Mouse (Mus musculus) fat pad, adult 2 months (tissue): ENCODE results near the gene Mvk.

Source experiments
- DNase-seq: peaks from one replicate; pipeline ENCODE4 v3.0.0-alpha.2; 2011; ENCODE audit warnings: low read depth, low spot score; ENCODE audit errors: extremely low read depth

The Mvk gene

DNA sequence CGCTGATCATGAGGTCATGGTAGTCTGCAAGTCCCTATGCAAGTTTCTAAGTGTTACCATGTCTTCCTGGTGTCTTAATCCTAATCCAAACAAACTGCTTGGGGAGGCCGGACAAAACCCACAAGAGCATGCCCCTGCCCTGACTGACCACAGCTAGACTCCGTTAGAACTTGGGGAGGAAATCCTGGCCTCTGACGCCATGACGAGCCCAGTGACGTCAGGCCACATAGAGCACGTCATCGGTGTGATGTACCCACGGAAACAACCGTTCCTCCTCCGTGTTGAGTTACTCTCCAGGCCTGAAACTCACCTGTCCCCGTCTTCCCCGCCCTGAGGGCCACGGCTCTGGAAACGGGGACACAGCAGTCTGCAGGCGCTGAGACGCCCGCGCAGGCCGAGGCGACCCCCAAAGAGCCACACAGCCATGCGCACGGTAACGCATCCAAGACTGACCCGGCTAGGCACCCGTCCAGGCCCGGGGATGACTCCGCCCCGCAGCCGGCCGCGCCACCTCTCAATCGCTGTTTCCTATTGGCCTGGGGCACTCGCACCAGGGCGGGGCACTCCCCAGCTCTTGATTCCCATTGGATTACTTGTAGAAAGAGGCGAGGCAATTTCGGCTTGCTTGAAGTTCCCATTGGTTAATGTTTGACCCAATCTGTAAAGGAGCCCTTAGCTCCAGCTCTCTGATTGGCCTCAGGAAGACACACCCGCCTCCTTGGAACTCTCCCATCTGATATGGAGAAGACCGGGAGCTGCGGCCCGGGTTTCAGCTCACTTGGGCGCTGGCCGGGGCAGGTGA is at the start of gene Mvk, which contains the start of gene Mmab:
Gene Mvk, plus strand, starts transcription at position 704 of the 802 bp plus-strand sequence.
Gene Mmab, minus strand, starts transcription at position 495 of the 802 bp plus-strand sequence.
- DNase-seq: peak; percentile 97

- no peak for DNase-seq
These were observed 37.5 kb upstream of the Mvk start for GRCm38 (mm10) chr5:114406592-114406991.

GRCm38 (mm10) chr5:114407269-114407668 is 36.8 kb upstream of the Mvk start:
- no peak for DNase-seq

DNA sequence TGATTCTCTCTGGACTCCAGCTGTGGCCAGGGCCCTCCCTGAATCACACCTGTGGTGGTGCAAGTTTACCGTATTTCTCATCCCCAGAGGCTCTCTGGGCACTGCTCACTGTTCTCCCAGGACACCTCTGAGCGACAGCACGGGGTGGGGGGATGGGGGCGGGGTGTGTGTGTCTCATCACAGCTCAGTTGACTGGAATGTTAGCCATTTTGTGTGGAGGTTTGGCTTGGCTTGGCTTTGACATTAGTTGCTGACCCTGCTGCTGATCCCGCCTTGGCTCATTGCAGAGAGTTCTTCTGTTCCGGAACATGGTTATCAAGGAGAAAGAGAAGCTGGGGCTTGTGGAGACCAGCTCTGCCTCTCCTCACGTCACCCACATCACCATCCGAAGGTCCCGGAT is 36.3 kb upstream of the Mvk start:
- DNase-seq: no peak

DNA sequence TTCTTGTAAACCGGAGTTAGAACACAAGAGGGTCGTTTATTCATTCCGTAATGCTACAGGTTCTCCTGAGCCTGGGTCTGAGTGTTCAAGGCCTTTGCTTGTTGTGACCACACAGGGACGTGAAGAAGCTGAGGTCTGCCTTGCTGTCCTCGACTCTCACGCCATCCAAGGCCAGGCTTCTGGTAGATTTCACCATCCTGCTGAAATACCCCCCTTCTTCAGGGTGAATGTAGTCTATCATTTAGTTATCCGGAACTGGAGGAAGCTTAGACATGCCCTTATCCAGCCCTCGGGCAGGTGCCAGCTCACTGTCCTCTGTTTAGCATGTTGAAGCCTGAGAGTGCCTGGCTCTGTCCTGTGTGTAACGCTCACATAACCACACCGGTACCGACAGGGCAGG is 35.2 kb upstream of the Mvk start:
- DNase-seq: no peak

GRCm38 (mm10) chr5:114410429-114410828 is 33.6 kb upstream of the Mvk start:
- DNase-seq: no peak

DNA sequence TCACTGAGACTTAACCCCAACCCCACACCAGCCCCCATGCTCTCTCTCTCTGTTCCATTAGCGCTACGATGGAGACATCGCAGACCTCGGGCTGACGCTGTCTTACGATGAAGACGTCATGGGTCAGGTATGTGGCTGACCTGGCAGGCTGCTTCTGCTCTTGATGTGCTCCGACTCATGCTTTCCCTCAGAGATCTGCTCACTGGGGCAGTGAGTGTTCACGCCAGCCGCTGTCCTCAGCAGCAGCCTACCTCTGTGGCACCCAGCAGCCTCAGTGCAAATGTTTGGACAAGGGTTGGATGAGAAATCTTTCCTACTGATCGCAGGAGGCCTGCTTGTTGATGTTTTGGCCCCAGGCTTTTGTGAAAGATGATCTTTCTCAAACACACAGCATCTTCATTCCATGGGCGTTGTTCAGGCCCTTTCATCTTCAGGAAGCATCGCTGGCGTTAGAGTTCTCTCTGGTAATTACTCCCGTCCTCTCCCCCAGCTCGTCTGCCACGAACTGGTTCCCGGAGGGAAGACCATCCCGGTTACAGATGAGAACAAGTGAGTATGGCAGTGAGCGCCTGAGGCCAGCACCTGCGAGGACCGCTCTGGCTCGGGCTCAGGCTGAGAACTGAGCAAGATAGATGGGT is 31.6 kb upstream of the Mvk start:
- no peak for DNase-seq

- DNase-seq: no peak
These were observed 30.9 kb upstream of the Mvk start for GRCm38 (mm10) chr5:114413067-114413735.

DNA sequence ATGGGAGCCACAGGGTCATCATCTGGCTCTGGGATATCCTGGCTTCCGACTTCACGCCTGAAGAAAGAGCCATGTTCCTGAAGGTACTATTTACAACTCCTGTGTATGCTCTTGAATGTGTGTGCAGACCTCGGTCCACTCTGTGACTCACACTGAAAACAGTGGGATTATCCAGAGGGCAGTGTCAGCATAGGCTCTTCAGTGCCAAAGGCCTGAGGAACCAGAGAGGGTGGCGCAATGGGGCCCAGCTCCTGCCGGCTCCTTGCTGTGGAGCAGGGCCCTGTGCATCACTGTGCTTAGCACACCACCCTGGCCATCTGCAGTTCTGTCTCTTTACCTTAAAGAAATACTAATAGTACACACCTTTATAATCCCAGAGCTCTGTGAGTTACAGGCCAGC is 28.5 kb upstream of the Mvk start:
- no peak for DNase-seq

- DNase-seq: no peak
These were observed 27.2 kb upstream of the Mvk start for GRCm38 (mm10) chr5:114416855-114417254.

- no peak for DNase-seq
These were observed 25.5 kb upstream of the Mvk start for GRCm38 (mm10) chr5:114418541-114418940.

DNA sequence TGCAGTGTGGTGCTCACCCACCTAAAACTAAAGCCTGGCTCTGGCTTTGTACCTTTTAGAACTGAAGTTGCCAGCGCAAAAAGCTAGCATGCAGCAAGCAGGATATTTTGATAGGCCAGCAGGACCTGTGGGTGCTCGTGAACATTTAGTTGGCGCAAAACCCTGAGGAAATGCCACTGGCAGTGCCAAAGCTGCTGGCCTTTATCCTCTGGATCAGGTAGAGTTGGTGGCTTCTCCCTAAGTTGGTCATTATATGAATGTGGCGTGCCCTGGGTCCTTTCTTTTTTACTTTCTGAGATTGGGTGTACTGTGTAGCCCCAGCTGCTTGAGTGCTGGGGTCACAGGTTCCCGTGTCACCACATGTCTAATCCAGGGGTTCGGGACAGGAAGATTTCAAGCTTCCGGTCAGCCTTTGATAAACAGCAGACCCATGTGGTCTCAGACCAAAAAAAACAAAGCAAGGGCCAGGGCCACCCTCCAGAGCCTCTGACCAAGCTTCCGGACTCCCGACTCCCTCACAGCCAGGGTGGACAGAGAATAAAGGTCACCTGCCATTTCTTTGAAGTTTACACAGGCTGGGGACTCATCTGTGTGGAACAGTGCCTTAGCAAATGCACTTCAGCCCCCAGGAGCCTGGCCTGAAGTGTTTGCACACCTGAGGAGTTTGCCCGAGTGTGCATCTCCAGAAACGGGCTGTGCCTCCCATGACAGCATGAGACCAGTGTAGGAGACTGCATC is 22.3 kb upstream of the Mvk start:
- DNase-seq: no peak

DNA sequence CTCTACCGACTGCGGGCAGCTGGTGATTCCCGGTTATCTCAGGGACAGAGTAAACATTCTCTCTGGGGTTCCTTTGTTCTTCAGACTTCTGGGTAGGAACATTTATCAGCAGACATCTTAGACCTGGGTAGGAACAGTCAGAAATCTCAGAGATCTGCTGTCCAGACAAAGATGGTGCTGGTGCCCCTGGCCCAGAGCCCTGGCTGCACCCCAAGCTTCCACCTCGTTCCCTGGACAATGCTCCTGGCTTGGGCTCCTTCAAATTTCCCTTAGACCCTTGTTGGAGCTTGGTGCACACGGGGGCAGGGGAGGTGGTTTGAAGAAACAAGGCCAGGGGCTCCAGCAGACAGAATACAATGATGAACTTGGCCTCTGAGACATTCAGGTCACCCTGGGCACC is 21.5 kb upstream of the Mvk start:
- no peak for DNase-seq

GRCm38 (mm10) chr5:114423961-114424360 is 20.1 kb upstream of the Mvk start:
- DNase-seq: no peak

GRCm38 (mm10) chr5:114426732-114427131 is 17.3 kb upstream of the Mvk start:
- DNase-seq: no peak

DNA sequence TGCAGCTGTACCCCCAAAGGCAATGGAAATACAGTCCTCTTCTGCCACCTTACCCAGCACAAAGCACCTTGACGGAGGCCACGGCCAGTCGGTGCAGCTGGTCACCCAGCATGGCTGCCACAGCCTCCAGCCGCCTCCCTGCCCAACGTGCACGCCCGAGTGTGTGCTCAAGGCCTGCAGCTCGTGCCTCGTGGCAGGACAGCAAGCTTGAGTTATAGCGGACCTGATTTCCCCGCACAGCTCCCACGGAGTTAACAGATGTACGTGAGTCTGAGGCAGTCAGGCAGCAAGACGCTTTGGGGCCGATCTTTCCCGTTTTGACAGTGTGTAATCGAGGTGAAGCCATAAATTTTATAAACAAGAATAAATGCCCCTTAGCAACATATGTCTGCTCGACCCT is 15.4 kb upstream of the Mvk start:
- DNase-seq: no peak

- no peak for DNase-seq
These were observed 14.3 kb upstream of the Mvk start for GRCm38 (mm10) chr5:114429781-114430180.

DNA sequence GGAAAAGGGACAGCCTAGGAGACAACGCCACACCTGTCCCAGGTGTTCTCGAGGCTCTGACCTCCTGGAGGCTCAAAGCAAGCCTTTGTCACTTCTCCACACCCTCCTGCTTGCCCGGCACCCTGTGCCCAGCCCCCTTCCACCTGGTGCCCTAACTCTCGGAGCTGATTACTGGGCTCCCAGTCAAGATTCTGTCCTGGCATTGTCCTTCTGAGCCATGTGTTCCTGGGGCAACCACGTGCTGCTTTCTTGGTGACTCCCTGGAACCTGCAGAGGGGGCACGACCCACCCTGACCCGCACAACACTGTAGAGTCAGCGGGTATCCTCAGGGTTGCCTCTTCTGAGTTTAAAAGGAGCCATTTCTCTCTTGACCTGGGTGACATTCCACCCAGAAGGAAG is 9.7 kb upstream of the Mvk start:
- DNase-seq: no peak

- peak; percentile 95 for DNase-seq
These were observed 8.5 kb upstream of the Mvk start for GRCm38 (mm10) chr5:114435588-114435987.

DNA sequence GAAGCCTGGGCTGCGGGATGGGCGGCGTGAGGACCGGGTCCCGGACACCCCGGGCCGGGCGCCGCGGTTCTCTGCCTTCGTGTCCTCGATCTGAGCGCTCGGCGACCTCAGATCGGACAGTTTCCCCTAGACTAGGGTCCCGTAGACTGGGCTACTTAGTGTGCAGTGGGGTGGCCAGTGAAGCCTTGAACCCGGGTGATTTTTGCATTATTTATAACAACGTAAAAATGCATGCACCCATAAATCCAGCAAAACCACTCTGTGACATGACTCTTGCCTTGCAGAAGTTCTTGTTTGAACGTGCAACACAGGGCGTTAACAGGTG is 261 bp downstream of the Mvk start:
- DNase-seq: no peak

- DNase-seq: no peak
These were observed 4.9 kb downstream of the Mvk start for GRCm38 (mm10) chr5:114449011-114449410.
